Mouse (Mus musculus): Measurements from ENCODE around the gene Pdcl2. TPM values are rescaled to one million over a fixed set of nuclear protein-coding genes. Genes with fewer than 3 reads are reported as not detected.

The Pdcl2 gene
- total RNA-seq, 4 experiments from 2014 or later: not detected

DNA sequence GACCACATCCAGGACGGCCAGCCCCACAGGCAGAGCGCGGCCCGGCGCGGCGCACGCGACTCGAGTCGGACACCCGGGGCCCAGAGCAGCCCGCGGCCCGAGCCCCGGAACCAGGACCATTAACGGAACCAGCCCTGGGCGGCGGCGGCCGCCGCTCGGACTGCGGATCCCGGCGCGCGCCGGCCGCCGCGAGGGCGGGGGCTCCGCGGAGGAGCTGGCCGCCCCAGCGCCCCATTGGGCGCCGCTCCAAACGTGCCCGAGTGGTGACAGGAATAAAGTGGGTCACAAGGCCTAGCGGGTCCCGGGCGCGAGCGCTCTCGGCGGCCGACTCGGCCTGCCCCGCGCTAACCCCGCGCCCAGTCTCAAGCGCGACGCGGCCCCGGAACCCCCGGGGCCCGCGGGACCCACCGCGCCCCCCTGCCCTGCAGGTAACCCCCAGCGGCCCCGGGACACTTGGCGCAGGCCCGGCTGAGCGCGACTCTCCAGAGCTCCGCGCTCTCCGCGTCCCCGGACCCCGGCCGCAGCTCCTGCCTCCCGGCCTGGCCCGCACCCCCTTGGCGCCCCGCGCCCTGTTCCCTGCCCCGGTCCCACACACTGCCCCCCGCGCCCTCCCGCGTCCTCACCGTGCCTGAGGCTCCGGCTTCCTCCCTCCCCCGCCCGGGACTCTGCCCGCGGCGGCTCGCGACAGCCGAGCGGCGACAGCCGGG, 27.1 kb downstream of the Pdcl2 start:
- peak; percentile 22 to 60 for DNase-seq (ENCODE audit: low spot score in 2 of 2)

GRCm38 (mm10) chr5:76303379-76303744, 27.6 kb downstream of the Pdcl2 start:
- DNase-seq (ENCODE audit: low spot score in 2 of 2): no peak

DNA sequence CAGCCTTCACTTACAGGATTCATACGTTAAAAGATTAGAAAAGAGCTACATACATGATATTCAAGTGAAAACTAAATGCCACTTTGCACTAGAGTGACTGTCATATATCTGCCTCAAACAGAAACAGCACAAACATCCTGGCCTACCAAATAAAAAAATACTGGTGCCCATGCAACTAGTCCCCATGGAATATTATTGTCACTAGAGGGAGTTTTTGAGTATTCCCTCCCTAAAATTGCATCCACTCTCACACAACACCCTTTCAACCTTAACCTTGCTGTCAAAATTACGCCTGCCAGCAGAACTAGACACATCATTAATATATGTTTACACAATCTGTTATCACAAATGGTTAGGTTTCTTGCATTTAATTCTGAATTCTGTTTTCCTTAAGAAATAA, 28.9 kb downstream of the Pdcl2 start:
- DNase-seq (ENCODE audit: low spot score in 2 of 2): no peak

DNA sequence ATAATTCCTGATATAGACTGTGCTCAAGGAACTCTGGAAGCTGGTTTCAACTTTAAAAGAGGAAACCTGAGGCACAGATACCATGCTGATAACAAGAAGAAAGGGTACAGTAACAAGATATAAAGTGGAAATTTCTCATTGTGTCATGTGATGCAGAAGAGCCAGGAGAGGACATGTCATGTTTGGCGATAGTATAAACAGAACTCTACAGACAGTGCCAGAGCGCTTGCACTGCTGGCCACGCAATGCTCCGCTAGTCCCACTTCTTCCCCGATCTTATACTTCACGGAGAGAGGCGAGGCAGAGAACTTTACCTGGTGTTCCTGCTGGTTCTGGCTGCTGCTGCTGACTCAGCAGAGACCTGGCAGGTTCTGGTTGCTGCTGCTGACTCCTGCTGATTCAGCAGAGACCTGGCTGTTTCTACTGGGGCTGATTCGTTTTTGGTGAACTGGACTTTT, 41.7 kb downstream of the Pdcl2 start:
- DNase-seq (ENCODE audit: low spot score in 2 of 2): no peak

GRCm38 (mm10) chr5:76288256-76288655, 42.7 kb downstream of the Pdcl2 start:
- DNase-seq (ENCODE audit: low spot score in 2 of 2): no peak

GRCm38 (mm10) chr5:76287062-76287461, 43.9 kb downstream of the Pdcl2 start:
- no peak for DNase-seq (ENCODE audit: low spot score in 2 of 2)

DNA sequence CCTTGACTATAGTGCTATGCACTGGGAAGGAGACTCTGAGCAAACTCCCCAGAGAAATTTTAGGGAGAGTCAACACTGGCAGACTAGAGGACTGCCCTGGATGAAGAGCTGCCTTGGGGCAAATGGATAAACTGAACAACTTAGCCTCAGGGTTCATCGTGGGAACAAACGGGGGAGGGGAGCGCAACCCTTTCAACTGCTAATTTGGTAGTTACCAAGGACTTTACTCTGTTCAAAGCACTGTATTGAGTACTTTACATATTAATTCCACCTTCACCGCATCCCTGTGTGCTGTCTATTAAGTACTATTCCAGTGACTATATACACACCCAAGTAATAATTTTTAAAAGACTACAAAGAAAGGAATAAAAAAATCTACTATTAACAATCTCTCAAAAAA, 45.3 kb downstream of the Pdcl2 start:
- DNase-seq (ENCODE audit: low spot score in 2 of 2): no peak

GRCm38 (mm10) chr5:76283890-76284289, 47.1 kb downstream of the Pdcl2 start:
- DNase-seq (ENCODE audit: low spot score in 2 of 2): no peak

DNA sequence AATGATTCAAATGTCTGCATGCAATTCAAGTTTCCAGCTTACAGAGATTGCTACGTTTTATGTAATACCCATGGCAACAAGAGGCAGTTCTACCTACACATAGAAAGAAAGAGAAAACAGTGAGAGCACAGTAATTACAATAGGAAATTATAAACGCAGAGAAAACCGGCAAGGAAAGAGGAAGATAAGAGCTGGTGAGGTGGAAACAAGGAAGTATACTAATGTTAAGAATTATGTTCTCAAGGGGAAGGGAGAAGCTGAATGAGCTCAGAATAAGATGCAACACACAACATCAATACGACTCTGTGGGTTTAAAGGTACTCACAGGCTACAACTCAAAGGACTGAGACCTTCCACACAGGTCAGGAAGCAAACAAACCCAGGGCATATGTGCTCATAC, 56.0 kb downstream of the Pdcl2 start:
- no peak for DNase-seq (ENCODE audit: low spot score in 2 of 2)

Other genes with a start within 250 kb of the Pdcl2 start
- gene Srd5a3, start 190.9 kb downstream of the Pdcl2 start, total RNA-seq (2022): 10 to 100 TPM; 18.2 to 22.3 (median 21.1) TPM
- 10 to 100 TPM; 28.6 to 38.4 (median 33.6) TPM for gene Tmem165, start 147.3 kb downstream of the Pdcl2 start, total RNA-seq (2022)
- 10 to 100 TPM; 41.8 to 56.0 (median 49.7) TPM for gene Clock, start 26.4 kb downstream of the Pdcl2 start, total RNA-seq (2022)
- gene Nmu, start 32.6 kb upstream of the Pdcl2 start, total RNA-seq (2022): not detected
- gene Gm7271, start 152.9 kb upstream of the Pdcl2 start, total RNA-seq (2022): not detected
- gene Exoc1, start 198.2 kb upstream of the Pdcl2 start, total RNA-seq (2022): 10 to 100 TPM; 52.0 to 68.2 (median 61.9) TPM